Mouse (Mus musculus): ENCODE measurements around the gene Asic2. TPM values are rescaled to one million over a fixed set of nuclear protein-coding genes. Genes with fewer than 3 reads are reported as not detected.
"Not testable (repeated sequence)": the region's sequence is repeated elsewhere in the genome, so short reads cannot be mapped to it uniquely, and the experiment has no call there.

Asic2 gene
- total RNA-seq, 2 experiments from 2014 or later, result not detected

GRCm38 (mm10) chr11:81261259-81261658, 707.0 kb downstream of the Asic2 start:
- ATAC-seq (ENCODE audit: poor library complexity, severe bottlenecking), result no peak

- not testable (repeated sequence) for ATAC-seq (ENCODE audit: poor library complexity, severe bottlenecking)
These were observed 727.1 kb downstream of the Asic2 start for GRCm38 (mm10) chr11:81241183-81241582.

GRCm38 (mm10) chr11:81239966-81240681, 728.1 kb downstream of the Asic2 start:
- ATAC-seq (ENCODE audit: poor library complexity, severe bottlenecking), result no peak

GRCm38 (mm10) chr11:81239091-81239490, 729.2 kb downstream of the Asic2 start:
- ATAC-seq (ENCODE audit: poor library complexity, severe bottlenecking), result no peak

- no peak for ATAC-seq (ENCODE audit: poor library complexity, severe bottlenecking)
These were observed 732.2 kb downstream of the Asic2 start for GRCm38 (mm10) chr11:81236070-81236469.

GRCm38 (mm10) chr11:81223361-81223760, 744.9 kb downstream of the Asic2 start:
- no peak for ATAC-seq (ENCODE audit: poor library complexity, severe bottlenecking)

GRCm38 (mm10) chr11:81220786-81221185, 747.5 kb downstream of the Asic2 start:
- no peak for ATAC-seq (ENCODE audit: poor library complexity, severe bottlenecking)

GRCm38 (mm10) chr11:81205471-81205870, 762.8 kb downstream of the Asic2 start:
- no peak for ATAC-seq (ENCODE audit: poor library complexity, severe bottlenecking)

GRCm38 (mm10) chr11:81202578-81202977, 765.7 kb downstream of the Asic2 start:
- no peak for ATAC-seq (ENCODE audit: poor library complexity, severe bottlenecking)

- no peak for ATAC-seq (ENCODE audit: poor library complexity, severe bottlenecking)
These were observed 774.4 kb downstream of the Asic2 start for GRCm38 (mm10) chr11:81193856-81194255.

- ATAC-seq (ENCODE audit: poor library complexity, severe bottlenecking), result no peak
These were observed 776.1 kb downstream of the Asic2 start for GRCm38 (mm10) chr11:81192155-81192554.

- ATAC-seq (ENCODE audit: poor library complexity, severe bottlenecking), result no peak
These were observed 779.2 kb downstream of the Asic2 start for GRCm38 (mm10) chr11:81189103-81189502.

- ATAC-seq (ENCODE audit: poor library complexity, severe bottlenecking), result no peak
These were observed 780.4 kb downstream of the Asic2 start for GRCm38 (mm10) chr11:81187851-81188250.

GRCm38 (mm10) chr11:81184721-81185120, 783.5 kb downstream of the Asic2 start:
- ATAC-seq (ENCODE audit: poor library complexity, severe bottlenecking), result no peak

GRCm38 (mm10) chr11:81164890-81165289, 803.4 kb downstream of the Asic2 start:
- ATAC-seq (ENCODE audit: poor library complexity, severe bottlenecking), result no peak

- no peak for ATAC-seq (ENCODE audit: poor library complexity, severe bottlenecking)
These were observed 805.2 kb downstream of the Asic2 start for GRCm38 (mm10) chr11:81163056-81163455.

GRCm38 (mm10) chr11:81153841-81154240, 814.4 kb downstream of the Asic2 start:
- no peak for ATAC-seq (ENCODE audit: poor library complexity, severe bottlenecking)

- ATAC-seq (ENCODE audit: poor library complexity, severe bottlenecking), result no peak
These were observed 815.0 kb downstream of the Asic2 start for GRCm38 (mm10) chr11:81153161-81153840.

- no peak for ATAC-seq (ENCODE audit: poor library complexity, severe bottlenecking)
These were observed 815.6 kb downstream of the Asic2 start for GRCm38 (mm10) chr11:81152460-81153160.

- no peak for ATAC-seq (ENCODE audit: poor library complexity, severe bottlenecking)
These were observed 816.3 kb downstream of the Asic2 start for GRCm38 (mm10) chr11:81152021-81152385.

- no peak for ATAC-seq (ENCODE audit: poor library complexity, severe bottlenecking)
These were observed 816.8 kb downstream of the Asic2 start for GRCm38 (mm10) chr11:81151286-81152020.
